Mouse (Mus musculus) forebrain, embryonic 11.5 days (tissue): Measurements from ENCODE around the gene Tmem121b. TPM values are rescaled to one million over a fixed set of nuclear protein-coding genes. Genes with fewer than 3 reads are reported as not detected.
A peak's percentile ranks its signal among the peaks of the same experiment; 100 is the strongest.

Experiments
- ATAC-seq: fragments of 200-750 bp; cut with Nextera tagmentation; replicated peaks from 2 replicates; pipeline ENCODE4 v1.8.0; 2017; ENCODE audit warnings: moderate TSS enrichment; ENCODE audit not compliant: low FRiP score
- DNase-seq: peaks from one replicate; pipeline ENCODE4 v3.0.0-alpha.2; 2017; ENCODE audit warnings: low spot score
- H3K27ac ChIP-seq: fragments of 300-500 bp; sonication (generic); 2 replicates; pipeline ENCODE4 v1.5.1; 2014; ENCODE audit warnings: low read depth, low read length
- H3K27me3 ChIP-seq: fragments of 300-500 bp; sonication (generic); 2 replicates; pipeline ENCODE4 v1.6.1; 2014; ENCODE audit warnings: mild to moderate bottlenecking, low read length, mixed read lengths; ENCODE audit not compliant: control insufficient read depth, insufficient read depth
- H3K36me3 ChIP-seq: fragments of 300-500 bp; sonication (generic); 2 replicates; pipeline ENCODE4 v1.6.1; 2014; ENCODE audit warnings: mild to moderate bottlenecking, low read length, moderate library complexity, mixed read lengths; ENCODE audit not compliant: control insufficient read depth, insufficient read depth
- H3K4me1 ChIP-seq: fragments of 300-500 bp; sonication (generic); replicated peaks from 2 replicates; pipeline ENCODE4 v1.6.1; 2014; ENCODE audit warnings: low read length, mixed read lengths; ENCODE audit not compliant: control insufficient read depth, insufficient read depth
- H3K4me2 ChIP-seq: fragments of 300-500 bp; sonication (generic); 2 replicates; pipeline ENCODE4 v1.6.1; 2014; ENCODE audit warnings: low read depth, mild to moderate bottlenecking, low read length, moderate library complexity, mixed read lengths; ENCODE audit not compliant: severe bottlenecking
- H3K4me3 ChIP-seq: fragments of 300-500 bp; sonication (generic); 2 replicates; pipeline ENCODE4 v1.5.1; 2014; ENCODE audit warnings: low read depth, low read length
- H3K9ac ChIP-seq: fragments of 300-500 bp; sonication (generic); 2 replicates; pipeline ENCODE4 v1.6.1; 2014; ENCODE audit warnings: low read length
- H3K9me3 ChIP-seq: fragments of 300-500 bp; sonication (generic); 2 replicates; pipeline ENCODE4 v1.6.1; 2016; ENCODE audit warnings: low read length, mixed read lengths; ENCODE audit not compliant: control insufficient read depth
- WGBS: fragments of 180-500 bp; shearing (Covaris S2); extraction: QIAGEN DNeasy Blood & Tissue Kit; methylation state at CpG from one replicate; pipeline ENCODE4 v1.1.7; 2014; 5-methylcytosine and 5-hydroxymethylcytosine counted together
- polyA plus RNA-seq: library from polyadenylated mRNA; unstranded; fragments of >200 nt; fragmentation: Nextera tagmentation; extraction: Ambion mirVana; gene quantifications from 2 replicates; pipeline ENCODE4 v1.2.1, GENCODE M21; 2014

Tmem121b gene
- polyA plus RNA-seq, 1 experiment from 2014 or later: 1.4 TPM

GRCm38 (mm10) chr6:120475288-120475687 lies 18.3 kb downstream of the Tmem121b start:
- no peak for ATAC-seq
- WGBS: 85% methylated on average over 8 of the region's 8 CpGs
- DNase-seq: no peak
- Histone ChIP-seq H3K27ac (no peak overlapping the region), H3K27me3 (no peaks in the 10 kb centered on the region), H3K36me3 (no peaks in the 10 kb centered on the region), H3K9ac (no peak overlapping the region), H3K4me3 (no peak overlapping the region), H3K9me3 (no peaks in the 10 kb centered on the region), H3K4me1 (peaks cover 17% of the 10 kb centered on the region), H3K4me2 (no peak overlapping the region)

DNA sequence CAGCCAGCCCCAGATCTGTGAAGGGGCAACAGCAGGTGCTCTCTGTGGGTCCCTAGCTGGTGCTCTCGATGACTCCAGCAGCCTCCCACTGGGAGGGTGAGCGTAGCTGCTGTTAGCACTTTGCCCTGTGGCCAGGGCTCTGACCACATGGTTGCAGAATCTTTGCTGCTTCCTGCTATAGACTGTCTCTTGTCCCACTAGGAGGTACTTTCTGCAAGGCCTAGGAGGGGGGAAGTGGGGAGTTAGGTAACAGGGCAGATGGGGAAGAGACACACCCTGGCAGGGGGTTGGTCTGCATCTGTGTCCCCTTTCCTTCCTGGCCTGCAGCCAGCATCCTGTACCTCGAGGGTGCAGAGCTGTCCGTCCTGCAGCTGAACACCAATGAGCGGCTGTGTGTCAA lies 20.2 kb downstream of the Tmem121b start:
- peak overlapping the region; percentile 18; the same call in 1 of the 2 replicates for H3K27ac ChIP-seq
- H3K4me3 ChIP-seq: no peak overlapping the region
- H3K36me3 ChIP-seq: no peaks in the 10 kb centered on the region
- DNase-seq: no peak
- WGBS: 43% methylated on average over 5 of the region's 5 CpGs
- H3K9ac ChIP-seq: no peak overlapping the region; the same call in 1 of the 2 replicates
- ATAC-seq: peak; percentile 11; the same call in 1 of the 2 replicates
- peaks cover 17% of the 10 kb centered on the region for H3K4me1 ChIP-seq
- H3K27me3 ChIP-seq: no peaks in the 10 kb centered on the region
- H3K4me2 ChIP-seq: no peak overlapping the region
- no peaks in the 10 kb centered on the region for H3K9me3 ChIP-seq

DNA sequence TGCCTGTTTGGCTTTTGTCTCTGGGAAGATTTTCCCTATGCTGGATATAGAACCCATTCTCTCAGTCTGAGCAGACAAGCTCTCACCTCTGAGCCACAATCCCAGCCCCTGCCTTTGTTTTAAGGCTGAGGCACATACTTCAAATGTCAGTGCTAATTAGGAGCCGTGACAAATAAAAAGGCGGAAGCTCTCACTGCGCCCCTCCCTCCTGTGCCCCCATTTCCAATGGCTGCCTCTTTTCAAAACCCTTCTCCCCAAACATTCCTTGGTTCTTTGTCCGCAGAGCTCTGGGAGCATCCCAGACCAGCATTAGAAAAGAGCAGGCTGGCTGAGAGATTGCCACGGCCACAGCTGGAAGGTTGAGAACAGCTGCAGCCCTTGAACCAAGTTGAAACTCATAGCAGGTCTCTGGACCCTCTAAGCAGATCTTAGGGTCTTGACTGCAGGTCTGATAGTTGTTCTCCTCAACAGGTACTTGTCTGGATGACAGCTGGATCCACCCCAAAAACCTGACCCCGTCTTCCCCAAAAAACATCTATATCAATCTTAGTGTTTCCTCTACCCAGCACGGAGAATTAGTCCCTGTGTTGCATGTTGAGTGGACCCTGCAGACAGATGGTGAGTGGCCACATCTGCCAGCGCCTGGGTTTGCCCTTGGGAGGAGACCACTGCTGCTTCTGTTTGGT lies 21.0 kb downstream of the Tmem121b start:
- Histone ChIP-seq H3K4me3 (no peak overlapping the region), H3K4me2 (peak overlapping the region; percentile 28; the same call in 1 of the 2 replicates), H3K4me1 (peaks cover 17% of the 10 kb centered on the region), H3K9me3 (no peaks in the 10 kb centered on the region), H3K9ac (peak overlapping the region; percentile 12; the same call in 1 of the 2 replicates), H3K27me3 (no peaks in the 10 kb centered on the region), H3K27ac (peak overlapping the region; percentile 68), H3K36me3 (no peaks in the 10 kb centered on the region)
- peak; percentile 66 for ATAC-seq
- 19% methylated on average over 8 of the region's 8 CpGs for WGBS
- no peak for DNase-seq

DNA sequence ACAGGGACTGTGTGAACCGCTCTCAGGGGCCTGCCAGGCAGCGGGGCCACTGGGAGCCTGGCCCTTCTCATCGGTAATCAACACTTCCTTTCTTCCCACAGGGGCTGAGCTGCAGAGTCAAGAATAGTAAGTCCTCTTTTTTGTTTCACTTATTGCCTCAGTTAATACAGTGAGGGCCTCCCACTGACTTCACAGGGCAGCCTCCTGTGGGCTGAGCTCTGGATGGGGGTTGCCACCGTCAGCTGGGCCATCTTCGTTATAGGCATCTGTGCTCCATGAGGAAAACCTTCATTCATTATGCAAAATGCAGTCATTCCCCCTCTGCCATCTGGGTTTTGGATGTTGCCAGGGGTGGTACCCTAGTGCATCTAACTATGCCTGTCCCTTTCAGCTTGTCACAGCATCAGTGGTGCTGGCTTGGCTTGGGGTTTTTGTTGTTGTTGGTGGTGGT lies 21.6 kb downstream of the Tmem121b start:
- Histone ChIP-seq H3K4me2 (peak overlapping the region; percentile 28; the same call in 1 of the 2 replicates), H3K4me3 (no peak overlapping the region), H3K9me3 (no peaks in the 10 kb centered on the region), H3K36me3 (no peaks in the 10 kb centered on the region), H3K9ac (peak overlapping the region; percentile 33), H3K4me1 (peaks cover 17% of the 10 kb centered on the region), H3K27me3 (no peaks in the 10 kb centered on the region), H3K27ac (peak overlapping the region; percentile 68)
- WGBS: 3% methylated on average over 5 of the region's 5 CpGs
- DNase-seq (peak; percentile 63), ATAC-seq (peak; percentile 74)

GRCm38 (mm10) chr6:120470666-120471065 lies 22.9 kb downstream of the Tmem121b start:
- Histone ChIP-seq H3K27me3 (no peaks in the 10 kb centered on the region), H3K4me2 (no peak overlapping the region), H3K27ac (no peak overlapping the region), H3K9me3 (no peaks in the 10 kb centered on the region), H3K4me3 (no peak overlapping the region), H3K36me3 (no peaks in the 10 kb centered on the region), H3K4me1 (peaks cover 17% of the 10 kb centered on the region), H3K9ac (no peak overlapping the region)
- ATAC-seq (no peak), DNase-seq (no peak)
- WGBS: 100% methylated on average over 1 of the region's 1 CpGs

DNA sequence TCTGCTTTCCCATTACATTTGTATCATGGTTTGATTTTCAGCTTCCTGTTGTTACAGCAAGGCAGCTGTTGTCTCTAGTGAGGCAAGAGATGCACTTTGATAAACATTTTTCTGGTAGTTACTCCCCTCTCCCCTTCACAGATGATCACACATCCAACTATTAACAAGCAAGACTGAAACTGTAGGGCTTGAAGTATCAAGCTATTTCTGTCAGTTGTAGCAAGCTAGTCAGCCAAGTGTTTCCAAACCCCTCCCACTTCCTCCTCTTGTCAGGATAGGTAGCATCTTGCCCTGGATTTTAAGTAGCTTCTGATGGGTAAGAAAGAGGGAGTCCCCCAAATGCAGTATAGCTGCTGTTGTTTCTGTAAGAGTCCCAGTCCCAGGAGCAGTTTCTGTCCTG lies 23.8 kb downstream of the Tmem121b start:
- no peak for ATAC-seq
- Histone ChIP-seq H3K4me1 (peaks cover 17% of the 10 kb centered on the region), H3K4me3 (no peak overlapping the region), H3K27me3 (no peaks in the 10 kb centered on the region), H3K9me3 (no peaks in the 10 kb centered on the region), H3K27ac (no peak overlapping the region), H3K9ac (no peak overlapping the region), H3K4me2 (no peak overlapping the region), H3K36me3 (no peaks in the 10 kb centered on the region)
- DNase-seq: no peak

DNA sequence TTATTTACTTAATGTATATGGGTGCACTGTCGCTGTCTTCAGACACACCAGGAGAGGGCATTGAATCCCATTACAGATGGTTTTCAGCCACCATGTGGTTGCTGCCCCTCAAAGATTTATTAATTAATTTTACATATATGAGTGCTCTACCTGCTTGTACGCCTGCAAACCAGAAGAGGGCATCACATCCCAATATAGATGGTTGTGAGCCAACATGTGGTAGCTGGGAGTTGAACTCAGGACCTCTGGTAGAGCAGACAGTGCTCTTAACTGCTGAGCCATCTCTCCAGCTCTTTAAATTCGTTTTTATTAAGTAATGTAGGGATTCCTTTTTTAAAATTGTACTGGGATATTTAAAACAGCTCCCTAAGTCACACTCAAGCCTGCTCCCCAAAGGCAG lies 24.3 kb downstream of the Tmem121b start:
- DNase-seq (no peak), ATAC-seq (no peak)
- H3K9ac ChIP-seq: no peak overlapping the region

DNA sequence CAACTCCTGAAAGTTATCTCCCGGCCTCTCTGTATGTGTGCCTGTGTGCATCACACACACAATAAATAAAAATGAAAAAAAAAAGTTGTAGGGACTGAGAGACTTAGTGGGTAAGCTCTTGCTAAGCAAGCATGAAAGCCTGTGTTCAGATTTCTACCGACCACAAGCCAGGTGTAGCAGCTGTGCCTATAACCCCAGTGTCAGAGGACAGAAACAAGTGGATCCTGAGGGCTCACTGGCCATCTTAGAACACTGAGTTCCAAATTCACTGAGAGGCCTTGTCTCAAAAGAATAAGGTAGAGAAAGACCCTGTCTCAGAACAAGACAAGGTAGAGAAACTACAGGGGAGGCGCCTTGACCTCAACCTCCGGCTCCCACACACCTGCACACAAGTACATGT lies 25.3 kb downstream of the Tmem121b start:
- H3K4me2 ChIP-seq: no peak overlapping the region
- H3K4me3 ChIP-seq: no peak overlapping the region
- ATAC-seq (no peak), DNase-seq (no peak)
- H3K9ac ChIP-seq: no peak overlapping the region
- H3K4me1 ChIP-seq: peaks cover 19% of the 10 kb centered on the region
- H3K27me3 ChIP-seq: peaks cover 15% of the 10 kb centered on the region
- no peaks in the 10 kb centered on the region for H3K36me3 ChIP-seq
- 91% methylated on average over 4 of the region's 4 CpGs for WGBS
- no peak overlapping the region for H3K27ac ChIP-seq
- no peaks in the 10 kb centered on the region for H3K9me3 ChIP-seq

More for the DNA sequence above, 24.3 kb downstream of the Tmem121b start:
- H3K27me3 ChIP-seq: peaks cover 5% of the 10 kb centered on the region
- H3K4me1 ChIP-seq: peaks cover 17% of the 10 kb centered on the region
- H3K27ac ChIP-seq: no peak overlapping the region
- no peak overlapping the region for H3K4me3 ChIP-seq
- 70% methylated on average over 3 of the region's 3 CpGs for WGBS
- H3K9me3 ChIP-seq: no peaks in the 10 kb centered on the region
- H3K36me3 ChIP-seq: no peaks in the 10 kb centered on the region
- H3K4me2 ChIP-seq: no peak overlapping the region
